Mouse (Mus musculus) small intestine, adult 2 months (tissue): ENCODE results near the gene Dlg1. TPM values are rescaled to one million over a fixed set of nuclear protein-coding genes. Genes with fewer than 3 reads are reported as not detected.

Experiments used
- H3K27ac ChIP-seq: fragments of 200-500 bp; 2 replicates; pipeline ENCODE4 v1.5.1; 2012; ENCODE audit warnings: low read depth, low read length, control low read depth, inconsistent platforms; ENCODE audit not compliant: insufficient read depth
- H3K27me3 ChIP-seq: fragments of 200-500 bp; 2 replicates; pipeline ENCODE4 v1.6.1; 2012; ENCODE audit warnings: mild to moderate bottlenecking, moderate library complexity, low read length, inconsistent platforms; ENCODE audit not compliant: control insufficient read depth, insufficient read depth
- H3K36me3 ChIP-seq: fragments of 200-500 bp; 2 replicates; pipeline ENCODE4 v1.6.1; 2012; ENCODE audit warnings: mild to moderate bottlenecking, low read length, control low read depth, inconsistent platforms; ENCODE audit not compliant: control insufficient read depth, insufficient read depth
- H3K4me1 ChIP-seq: fragments of 200-500 bp; 2 replicates; pipeline ENCODE4 v1.6.1; 2012; ENCODE audit warnings: low read length, inconsistent platforms, mixed read lengths; ENCODE audit not compliant: control insufficient read depth, insufficient read depth, insufficient read length
- H3K4me3 ChIP-seq: fragments of 200-500 bp; 2 replicates; pipeline ENCODE4 v1.5.1; 2012; ENCODE audit warnings: low read depth, mild to moderate bottlenecking, control low read depth, inconsistent platforms, low read length, moderate library complexity
- CTCF ChIP-seq: fragments of 200-500 bp; IDR thresholded peaks from 2 replicates; pipeline ENCODE4 v1.5.1; 2012; ENCODE audit warnings: low read depth, mild to moderate bottlenecking, control low read depth, inconsistent platforms, low read length, moderate library complexity, mixed read lengths; ENCODE audit not compliant: insufficient replicate concordance, insufficient read length; ENCODE audit errors: extremely low read depth
- POLR2A ChIP-seq: fragments of 200-500 bp; IDR thresholded peaks from 2 replicates; pipeline ENCODE4 v1.6.1; 2012; ENCODE audit warnings: low read depth, mild to moderate bottlenecking, control low read depth, inconsistent platforms, low read length, moderate library complexity
- WGBS: fragments of 180-500 bp; shearing (Covaris S2); methylation state at CpG from one replicate; pipeline ENCODE4 v1.1.7; 2018; 5-methylcytosine and 5-hydroxymethylcytosine counted together
- polyA plus RNA-seq: library from polyadenylated mRNA; depleted of rRNA; stranded (reverse); fragments of >200 nt; gene quantifications from 2 replicates; pipeline ENCODE4 v1.2.3, GENCODE M21; 2012

Dlg1 gene
- polyA plus RNA-seq, 1 experiment = 7.0 TPM

DNA sequence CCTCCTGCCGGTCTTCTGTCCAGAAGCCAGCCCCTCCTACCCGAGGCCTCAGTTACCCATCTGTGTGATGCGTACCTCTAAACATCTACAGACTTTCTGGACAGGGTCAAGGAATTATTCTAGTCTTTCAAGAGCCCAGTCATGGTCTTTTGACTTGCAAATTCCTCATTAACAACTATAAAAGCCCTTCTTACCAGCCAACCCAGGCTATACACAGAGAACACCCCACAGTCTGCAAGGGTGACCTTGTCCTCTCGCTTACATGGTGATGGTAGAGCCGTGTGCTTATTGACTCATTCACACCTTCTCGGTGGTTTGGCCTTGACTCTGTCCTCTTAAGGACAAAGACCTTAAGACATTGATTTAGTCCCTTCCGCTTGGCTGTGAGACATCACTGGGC, 227.7 kb downstream of the Dlg1 start:
- TF ChIP-seq POLR2A = no peak
- no peak for TF ChIP-seq CTCF
- Histone ChIP-seq H3K4me1 (no peaks in the 10 kb centered on the region), H3K4me3 (no peak overlapping the region), H3K27me3 (no peaks in the 10 kb centered on the region), H3K36me3 (no peaks in the 10 kb centered on the region), H3K27ac (no peak overlapping the region)
- 71% methylated on average over 7 of the region's 7 CpGs for WGBS

DNA sequence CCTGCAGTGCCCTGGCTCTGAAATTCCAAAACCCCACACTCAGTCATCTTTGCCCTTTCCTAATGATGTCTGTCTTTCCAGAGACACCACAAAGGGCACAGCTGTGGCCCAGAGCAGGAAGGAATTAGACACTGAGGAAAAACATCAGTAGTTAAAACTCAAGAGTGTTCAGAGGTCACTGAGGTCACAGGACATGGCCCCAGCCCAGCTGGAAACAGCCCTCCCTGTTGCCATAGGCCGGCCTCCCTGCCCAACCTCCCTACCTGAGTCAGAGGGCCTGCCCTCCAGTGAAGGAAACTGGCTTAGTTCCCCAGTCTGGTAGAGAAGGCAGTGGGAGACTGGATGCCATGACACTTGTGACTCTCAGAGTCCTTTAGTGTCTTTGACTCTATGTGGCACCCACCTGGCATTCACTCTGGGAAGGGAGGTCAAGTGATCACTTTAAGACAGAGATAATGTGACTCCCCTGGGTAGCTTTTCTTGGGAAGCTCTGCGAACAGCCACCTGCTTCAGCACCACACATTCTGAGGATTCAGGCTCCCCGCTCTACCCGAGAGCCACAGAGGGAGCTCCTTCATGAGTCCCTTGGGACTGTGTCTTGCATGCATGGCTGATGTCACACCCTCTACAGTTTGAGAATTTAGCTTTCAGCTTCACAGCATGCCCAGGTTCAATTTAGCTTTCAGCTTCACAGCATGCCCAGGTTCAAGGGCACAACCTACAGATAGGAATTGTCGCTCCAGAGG, 230.3 kb downstream of the Dlg1 start:
- no peak for TF ChIP-seq CTCF
- TF ChIP-seq POLR2A = no peak
- no peak overlapping the region for H3K4me3 ChIP-seq
- H3K27ac ChIP-seq = no peak overlapping the region
- 78% methylated on average over 5 of the region's 5 CpGs for WGBS
- H3K4me1 ChIP-seq = no peaks in the 10 kb centered on the region; the same call in 1 of the 2 replicates
- no peaks in the 10 kb centered on the region; the same call in 1 of the 2 replicates for H3K27me3 ChIP-seq
- H3K36me3 ChIP-seq = no peaks in the 10 kb centered on the region

DNA sequence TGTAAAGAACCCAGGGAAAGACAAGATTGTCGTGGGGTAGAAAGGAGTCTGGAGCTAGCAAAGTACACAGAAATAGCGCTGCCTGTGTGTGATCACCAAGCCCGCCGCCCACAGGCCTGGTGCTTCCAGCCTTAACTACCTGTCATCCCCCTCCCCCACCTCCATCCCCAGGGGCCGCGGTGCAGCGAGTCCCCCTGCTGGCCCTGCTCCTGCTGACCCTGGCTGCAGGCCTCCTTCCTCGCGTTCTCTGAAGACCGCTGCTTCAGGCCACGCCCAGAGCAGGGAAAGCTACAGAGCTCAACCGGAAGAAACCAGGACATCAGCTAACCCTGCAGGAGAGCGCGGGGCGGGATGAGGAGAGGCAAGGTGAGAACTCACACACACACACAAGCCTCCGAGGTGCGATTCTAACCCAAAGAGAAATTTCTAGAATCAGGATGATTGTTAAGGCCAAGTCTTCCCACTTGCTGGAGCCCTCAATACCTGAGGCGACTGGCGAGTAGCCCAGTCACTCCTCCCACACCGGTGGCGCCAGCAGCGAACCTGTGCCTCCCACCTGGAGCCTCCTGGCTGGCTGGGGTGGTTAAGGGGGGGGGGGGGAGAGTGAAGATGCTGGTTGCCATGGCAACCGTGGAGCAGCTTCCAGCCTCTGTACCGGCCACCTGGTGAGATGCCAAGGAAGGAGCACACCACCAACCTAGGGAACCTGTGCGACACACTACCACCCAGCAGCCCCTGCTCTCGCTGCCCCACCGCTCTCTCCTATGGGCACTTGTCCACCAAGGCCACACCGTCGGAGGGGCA, 233.9 kb downstream of the Dlg1 start:
- Histone ChIP-seq H3K4me1 (no peaks in the 10 kb centered on the region; the same call in 1 of the 2 replicates), H3K36me3 (no peaks in the 10 kb centered on the region), H3K27me3 (no peaks in the 10 kb centered on the region; the same call in 1 of the 2 replicates), H3K27ac (no peak overlapping the region), H3K4me3 (no peak overlapping the region; the same call in 1 of the 2 replicates)
- TF ChIP-seq POLR2A (no peak), CTCF (no peak)
- WGBS = 21% methylated on average over 29 of the region's 29 CpGs

DNA sequence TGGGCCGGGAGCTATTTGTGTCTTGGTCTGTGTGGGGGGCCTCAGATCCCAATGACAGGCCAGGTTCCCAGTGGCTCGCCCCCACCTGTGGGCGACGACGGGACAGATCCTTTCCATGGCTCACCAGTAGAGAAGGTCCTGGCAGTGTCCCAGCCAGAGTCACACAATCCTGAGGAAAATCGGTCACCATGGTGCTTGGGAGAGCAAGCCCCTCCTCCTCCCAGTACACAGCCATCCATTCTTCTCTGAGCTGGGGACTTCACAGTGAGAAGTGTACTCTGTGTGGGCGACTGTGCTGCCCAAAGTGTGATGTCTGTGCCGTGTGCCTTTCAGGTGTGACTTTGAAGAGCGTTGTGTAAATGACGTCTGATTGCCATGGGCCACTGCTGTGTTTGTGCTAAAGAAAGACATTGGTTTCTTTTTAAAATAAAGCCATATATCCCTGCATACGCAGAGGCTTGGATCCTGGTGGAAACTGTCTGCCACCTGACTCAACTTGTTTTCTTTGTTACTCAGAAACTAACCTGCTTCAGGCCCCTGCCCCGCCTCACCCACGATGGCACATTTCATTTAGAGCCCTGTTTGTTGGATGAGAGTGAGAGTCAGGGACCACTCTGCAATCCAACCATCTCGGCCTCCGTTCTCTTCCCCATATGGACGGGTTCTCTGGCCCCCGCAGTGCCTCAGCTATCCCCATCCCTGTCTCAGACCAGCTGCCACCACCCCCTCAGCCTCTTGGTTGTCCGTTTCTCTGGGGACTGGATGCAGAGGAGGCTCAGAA, 235.5 kb downstream of the Dlg1 start:
- Histone ChIP-seq H3K36me3 (no peaks in the 10 kb centered on the region), H3K27ac (no peak overlapping the region), H3K4me1 (no peaks in the 10 kb centered on the region; the same call in 1 of the 2 replicates), H3K27me3 (no peaks in the 10 kb centered on the region; the same call in 1 of the 2 replicates), H3K4me3 (no peak overlapping the region)
- WGBS = 87% methylated on average over 18 of the region's 18 CpGs
- no peak for TF ChIP-seq CTCF
- no peak for TF ChIP-seq POLR2A

DNA sequence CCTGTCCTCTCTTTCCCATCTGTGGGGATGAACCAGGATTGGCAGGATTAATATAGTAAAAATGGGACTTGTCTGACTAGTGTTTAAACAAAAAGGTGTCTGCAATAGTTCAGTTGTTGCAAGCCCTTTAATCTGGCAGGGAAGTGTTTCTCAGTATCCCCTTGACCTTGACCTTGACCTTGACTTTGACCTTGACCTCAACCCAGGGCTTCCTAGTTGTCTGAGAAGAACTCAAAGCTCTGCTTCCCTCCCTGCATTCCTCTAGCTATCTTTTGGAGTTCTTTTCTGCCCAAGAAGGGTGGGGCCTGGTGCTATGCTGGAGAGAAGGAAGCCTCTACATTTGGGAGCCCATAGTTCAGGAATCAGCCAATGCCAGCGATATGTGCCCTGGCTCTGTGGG, 238.6 kb downstream of the Dlg1 start:
- 74% methylated on average over 1 of the region's 1 CpGs for WGBS
- TF ChIP-seq POLR2A (no peak), CTCF (no peak)
- no peaks in the 10 kb centered on the region for H3K27me3 ChIP-seq

DNA sequence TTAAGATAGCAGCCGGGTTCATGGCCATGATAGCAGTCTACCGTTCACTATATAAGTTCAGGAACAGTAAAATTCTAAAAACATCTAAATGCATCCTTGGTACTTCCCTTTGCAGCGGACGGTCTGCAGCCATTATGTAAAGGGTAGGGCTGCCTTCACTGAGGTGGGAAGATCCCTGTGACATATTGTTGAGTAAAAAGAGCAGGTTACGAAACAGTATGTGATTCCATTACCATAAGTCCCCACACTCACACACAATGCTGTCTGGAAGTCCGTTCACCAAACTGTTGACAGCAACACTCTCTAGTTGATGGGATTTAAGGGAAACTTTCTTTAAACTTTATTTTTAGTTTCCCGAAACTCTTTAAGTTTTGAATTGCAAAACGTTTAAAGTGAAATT, 240.0 kb downstream of the Dlg1 start:
- TF ChIP-seq POLR2A = no peak
- no peak for TF ChIP-seq CTCF
- Histone ChIP-seq H3K27ac (no peak overlapping the region), H3K4me1 (peaks cover 10% of the 10 kb centered on the region), H3K4me3 (no peak overlapping the region), H3K36me3 (no peaks in the 10 kb centered on the region), H3K27me3 (no peaks in the 10 kb centered on the region)
- WGBS = 87% methylated on average over 8 of the region's 8 CpGs

More for the DNA sequence above, 238.6 kb downstream of the Dlg1 start:
- Histone ChIP-seq H3K4me3 (no peak overlapping the region), H3K4me1 (peaks cover 10% of the 10 kb centered on the region), H3K27ac (no peak overlapping the region), H3K36me3 (no peaks in the 10 kb centered on the region)
